Mouse (Mus musculus): ENCODE results near the gene Atp2a1.

GRCm38 (mm10) chr7:126434726-126435125, 28.2 kb downstream of the Atp2a1 start:
- TF ChIP-seq TBP (conservative IDR thresholded peaks at IDR 0.05; ENCODE audit: low read depth, low read length) (no peak), EP300 (IDR thresholded peaks at IDR 0.05; ENCODE audit: low read length) (no peak), IRF4 (IDR thresholded peaks at IDR 0.05; ENCODE audit: low read depth, low read length) (no peak), ELF1 (IDR thresholded peaks at IDR 0.05; ENCODE audit: low read depth, low read length) (no peak), NRF1 (IDR thresholded peaks at IDR 0.05; ENCODE audit: low read depth, low read length) (no peak)

All from CH12.LX (cell line).